Mouse (Mus musculus): Measurements from ENCODE around the gene Skap2.

Gene Skap2

GRCm38 (mm10) chr6:51843081-51843480 is 169.3 kb downstream of the Skap2 start:
- DNase-seq (ENCODE audit: low spot score): no peak

GRCm38 (mm10) chr6:51838177-51838576 is 174.2 kb downstream of the Skap2 start:
- DNase-seq (ENCODE audit: low spot score): no peak

GRCm38 (mm10) chr6:51833362-51833761 is 179.0 kb downstream of the Skap2 start:
- DNase-seq (ENCODE audit: low spot score): no peak

GRCm38 (mm10) chr6:51825621-51826021 is 186.7 kb downstream of the Skap2 start:
- peak; percentile 43 for DNase-seq (ENCODE audit: low spot score)

- no peak for DNase-seq (ENCODE audit: low spot score)
These were observed 188.1 kb downstream of the Skap2 start for GRCm38 (mm10) chr6:51824136-51824830.

- DNase-seq (ENCODE audit: low spot score): no peak
These were observed 190.3 kb downstream of the Skap2 start for GRCm38 (mm10) chr6:51822049-51822448.

- no peak for DNase-seq (ENCODE audit: low spot score)
These were observed 191.5 kb downstream of the Skap2 start for GRCm38 (mm10) chr6:51820853-51821252.

GRCm38 (mm10) chr6:51816892-51817621 is 195.3 kb downstream of the Skap2 start:
- DNase-seq (ENCODE audit: low spot score): no peak

GRCm38 (mm10) chr6:51810906-51811305 is 201.4 kb downstream of the Skap2 start:
- DNase-seq (ENCODE audit: low spot score): no peak

- DNase-seq (ENCODE audit: low spot score): no peak
These were observed 203.1 kb downstream of the Skap2 start for GRCm38 (mm10) chr6:51809164-51809824.

- no peak for DNase-seq (ENCODE audit: low spot score)
These were observed 204.3 kb downstream of the Skap2 start for GRCm38 (mm10) chr6:51808011-51808410.

All from adipocyte (in vitro differentiated cells).